Mouse (Mus musculus) lung, postnatal 0 days (tissue): ENCODE data around the gene Odf3l1. TPM values are rescaled to one million over a fixed set of nuclear protein-coding genes. Genes with fewer than 3 reads are reported as not detected.

Experiments
- ATAC-seq: fragments of 200-750 bp; cut with Nextera tagmentation; 2 replicates; pipeline ENCODE4 v1.8.0; 2017; ENCODE audit warnings: moderate library complexity
- DNase-seq: peaks from one replicate; pipeline ENCODE4 v3.0.0-alpha.2; 2016; ENCODE audit warnings: low spot score
- H3K27ac ChIP-seq: fragments of 300-500 bp; sonication (generic); 2 replicates; pipeline ENCODE4 v1.5.1; 2014; ENCODE audit warnings: antibody characterized with exemption, mild to moderate bottlenecking, low read length, mixed read lengths
- H3K27me3 ChIP-seq: fragments of 300-500 bp; sonication (generic); replicated peaks from 2 replicates; pipeline ENCODE4 v1.6.1; 2014; ENCODE audit warnings: low read length, mixed read lengths; ENCODE audit not compliant: insufficient read depth
- H3K36me3 ChIP-seq: fragments of 300-500 bp; sonication (generic); 2 replicates; pipeline ENCODE4 v1.6.1; 2014; ENCODE audit warnings: low read length, mixed read lengths; ENCODE audit not compliant: insufficient read depth
- H3K4me1 ChIP-seq: fragments of 300-500 bp; sonication (generic); 2 replicates; pipeline ENCODE4 v1.6.1; 2014; ENCODE audit warnings: antibody characterized with exemption, low read depth, low read length, mixed read lengths; ENCODE audit not compliant: insufficient read depth
- H3K4me2 ChIP-seq: fragments of 300-500 bp; sonication (generic); replicated peaks from 2 replicates; pipeline ENCODE4 v1.6.1; 2014; ENCODE audit warnings: low read depth, mild to moderate bottlenecking, low read length, moderate library complexity, mixed read lengths
- H3K4me3 ChIP-seq: fragments of 300-500 bp; sonication (generic); 2 replicates; pipeline ENCODE4 v1.5.1; 2014; ENCODE audit warnings: low read depth, low read length
- H3K9ac ChIP-seq: fragments of 300-500 bp; sonication (generic); replicated peaks from 2 replicates; pipeline ENCODE4 v1.6.1; 2014; ENCODE audit warnings: low read depth, mild to moderate bottlenecking
- H3K9me3 ChIP-seq: fragments of 300-500 bp; sonication (generic); 2 replicates; pipeline ENCODE4 v1.6.1; 2016; ENCODE audit warnings: low read length, mixed read lengths
- CTCF ChIP-seq: IDR thresholded peaks from 2 replicates; pipeline ENCODE4 v1.5.1; 2016; ENCODE audit warnings: antibody characterized with exemption, mild to moderate bottlenecking
- EP300 ChIP-seq: IDR thresholded peaks from 2 replicates; pipeline ENCODE4 v1.6.1; 2016; ENCODE audit warnings: antibody characterized with exemption, mild to moderate bottlenecking, control low read depth
- WGBS: fragments of 180-500 bp; shearing (Covaris S2); extraction: QIAGEN DNeasy Blood & Tissue Kit; methylation state at CpG from one replicate; pipeline ENCODE4 v1.1.7; 2014; 5-methylcytosine and 5-hydroxymethylcytosine counted together
- polyA plus RNA-seq: library from polyadenylated mRNA; unstranded; fragments of >200 nt; fragmentation: Nextera tagmentation; extraction: Ambion mirVana; gene quantifications from 2 replicates; pipeline ENCODE4 v1.2.1, GENCODE M21; 2015

Odf3l1 gene
- polyA plus RNA-seq, 1 experiment from 2014 or later: not detected

- DNase-seq: no peak
- Histone ChIP-seq H3K4me3 (no peak overlapping the region), H3K27ac (no peak overlapping the region), H3K9me3 (no peaks in the 10 kb centered on the region), H3K36me3 (no peaks in the 10 kb centered on the region), H3K27me3 (no peaks in the 10 kb centered on the region), H3K4me2 (no peak overlapping the region), H3K9ac (no peak overlapping the region), H3K4me1 (0 out of 2 replicates have a peak, but pooled peaks cover 3% of the 10 kb centered on the region)
- WGBS: 81% methylated on average over 4 of the region's 4 CpGs
- ATAC-seq: no peak
- no peak for TF ChIP-seq CTCF
- no peak for TF ChIP-seq EP300
Observed at GRCm38 (mm10) chr9:56884328-56884727, 19.8 kb upstream of the Odf3l1 start.

- no peaks in the 10 kb centered on the region for H3K36me3 ChIP-seq
- TF ChIP-seq EP300 (no peak), CTCF (no peak)
- H3K9me3 ChIP-seq: no peaks in the 10 kb centered on the region
- no peak overlapping the region for H3K9ac ChIP-seq
- no peak overlapping the region for H3K27ac ChIP-seq
- no peak overlapping the region for H3K4me2 ChIP-seq
- ATAC-seq (no peak), DNase-seq (no peak)
- H3K4me3 ChIP-seq: no peak overlapping the region
- 60% methylated on average over 7 of the region's 7 CpGs for WGBS
- 0 out of 2 replicates have a peak, but pooled peaks cover 3% of the 10 kb centered on the region for H3K4me1 ChIP-seq
- H3K27me3 ChIP-seq: no peaks in the 10 kb centered on the region
Observed at GRCm38 (mm10) chr9:56883470-56883869, 19.0 kb upstream of the Odf3l1 start.

GRCm38 (mm10) chr9:56882818-56883217 lies 18.3 kb upstream of the Odf3l1 start:
- TF ChIP-seq EP300 (no peak), CTCF (no peak)
- ATAC-seq (peak; percentile 23; the same call in 1 of the 2 replicates), DNase-seq (no peak)
- Histone ChIP-seq H3K27ac (no peak overlapping the region; the same call in 1 of the 2 replicates), H3K9me3 (no peaks in the 10 kb centered on the region), H3K4me1 (0 out of 2 replicates have a peak, but pooled peaks cover 3% of the 10 kb centered on the region), H3K9ac (no peak overlapping the region), H3K4me3 (no peak overlapping the region), H3K27me3 (no peaks in the 10 kb centered on the region), H3K36me3 (no peaks in the 10 kb centered on the region), H3K4me2 (no peak overlapping the region)
- WGBS: 33% methylated on average over 12 of the region's 12 CpGs

DNA sequence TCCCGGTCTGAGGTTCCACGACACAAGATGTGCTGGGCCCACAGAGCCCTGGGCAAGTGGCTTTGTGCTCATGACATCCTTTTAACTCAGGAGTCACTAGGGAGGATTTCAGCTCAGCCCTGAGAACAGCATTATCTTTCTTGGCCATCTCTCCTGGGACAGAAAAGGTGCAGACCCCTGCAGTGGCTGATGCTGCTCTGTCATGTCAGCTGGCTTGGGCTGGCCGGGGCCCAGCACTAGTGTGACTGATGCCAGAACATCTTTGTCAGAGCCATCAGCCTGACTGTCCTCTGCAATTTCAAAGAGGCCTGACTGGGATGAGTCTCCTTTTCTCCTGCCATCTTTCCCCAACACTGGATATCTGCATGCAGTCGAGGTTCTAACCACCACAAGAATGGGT lies 17.8 kb upstream of the Odf3l1 start:
- no peak for ATAC-seq
- 49% methylated on average over 4 of the region's 4 CpGs for WGBS
- TF ChIP-seq CTCF: no peak
- TF ChIP-seq EP300: no peak
- Histone ChIP-seq H3K9ac (no peak overlapping the region), H3K9me3 (no peaks in the 10 kb centered on the region), H3K4me2 (no peak overlapping the region), H3K4me1 (0 out of 2 replicates have a peak, but pooled peaks cover 3% of the 10 kb centered on the region), H3K36me3 (no peaks in the 10 kb centered on the region), H3K4me3 (no peak overlapping the region), H3K27ac (no peak overlapping the region; the same call in 1 of the 2 replicates), H3K27me3 (no peaks in the 10 kb centered on the region)
- DNase-seq: no peak

DNA sequence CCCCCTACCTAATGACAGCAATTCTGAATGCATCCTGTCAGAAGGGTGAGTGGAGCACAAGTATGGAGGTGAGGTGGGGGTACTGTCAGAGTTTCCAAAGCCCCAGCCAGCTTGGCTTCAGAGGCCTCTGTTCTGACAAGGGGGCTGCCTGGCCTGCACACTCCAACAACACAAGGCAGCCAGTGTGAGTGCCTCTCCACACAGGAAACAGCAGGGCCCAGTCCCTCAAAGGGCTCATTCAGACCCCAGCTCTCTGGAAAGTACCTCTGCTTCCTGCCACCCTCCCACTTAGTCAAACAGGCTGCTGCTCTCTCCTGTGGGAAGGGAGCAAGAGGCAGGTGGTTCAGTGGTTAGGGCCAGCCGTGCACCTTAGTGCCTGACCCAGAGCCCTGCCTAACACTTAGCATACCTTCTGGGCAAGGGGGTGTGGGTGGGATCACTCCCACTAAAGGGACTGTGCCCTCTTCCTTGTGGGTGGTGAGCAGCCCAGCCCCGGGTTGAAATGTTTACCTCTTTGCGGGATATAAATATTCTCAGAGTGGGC lies 17.1 kb upstream of the Odf3l1 start:
- Histone ChIP-seq H3K36me3 (no peaks in the 10 kb centered on the region), H3K4me1 (0 out of 2 replicates have a peak, but pooled peaks cover 3% of the 10 kb centered on the region)

DNA sequence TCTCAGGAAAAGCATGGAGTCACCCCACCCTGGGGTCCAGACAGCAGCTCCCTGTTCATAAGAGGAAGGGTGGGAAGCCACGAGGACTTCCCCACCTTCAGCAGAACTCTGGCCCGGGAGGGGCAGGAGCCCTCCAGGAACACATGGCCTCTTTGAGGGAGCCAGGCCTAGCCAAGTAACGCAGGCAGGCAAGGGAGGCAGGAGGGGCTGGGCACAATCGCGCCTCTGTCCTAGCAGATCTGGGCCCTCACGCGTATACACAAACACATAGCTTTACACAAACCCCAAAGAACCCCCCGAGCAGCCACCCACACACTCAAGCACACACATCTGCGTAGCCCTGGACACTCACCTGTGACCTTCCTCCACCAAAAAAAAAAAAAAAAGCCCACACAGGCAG lies 16.3 kb upstream of the Odf3l1 start:
- TF ChIP-seq CTCF (no peak), EP300 (no peak)
- no peak overlapping the region for H3K4me3 ChIP-seq
- no peak for ATAC-seq
- no peak overlapping the region for H3K9ac ChIP-seq
- WGBS: 30% methylated on average over 9 of the region's 9 CpGs
- no peak for DNase-seq
- H3K4me2 ChIP-seq: no peak overlapping the region
- H3K27ac ChIP-seq: no peak overlapping the region
- H3K4me1 ChIP-seq: 0 out of 2 replicates have a peak, but pooled peaks cover 3% of the 10 kb centered on the region
- H3K9me3 ChIP-seq: no peaks in the 10 kb centered on the region
- no peaks in the 10 kb centered on the region for H3K36me3 ChIP-seq
- H3K27me3 ChIP-seq: no peaks in the 10 kb centered on the region

More for the DNA sequence above, 17.1 kb upstream of the Odf3l1 start:
- Histone ChIP-seq H3K27me3 (no peaks in the 10 kb centered on the region), H3K9me3 (no peaks in the 10 kb centered on the region), H3K9ac (no peak overlapping the region), H3K4me3 (no peak overlapping the region), H3K4me2 (no peak overlapping the region), H3K27ac (no peak overlapping the region)
- DNase-seq (no peak), ATAC-seq (0 out of 2 replicates have a peak, but pooled peaks have one; percentile 18)
- WGBS: 49% methylated on average over 3 of the region's 3 CpGs
- no peak for TF ChIP-seq EP300
- no peak for TF ChIP-seq CTCF
